Mouse (Mus musculus) olfactory bulb, adult 2 months (tissue): ENCODE results near the gene Ubr2.

Experiments used
- CTCF ChIP-seq: fragments of 200-500 bp; IDR thresholded peaks from 2 replicates; pipeline ENCODE4 v1.5.1; 2012; ENCODE audit warnings: low read depth, mild to moderate bottlenecking, low read length, moderate library complexity; ENCODE audit not compliant: insufficient read depth
- POLR2A ChIP-seq: fragments of 200-500 bp; IDR thresholded peaks from 2 replicates; pipeline ENCODE4 v1.6.1; 2012; ENCODE audit warnings: mild to moderate bottlenecking, low read depth, low read length, moderate library complexity; ENCODE audit not compliant: insufficient read depth

DNA sequence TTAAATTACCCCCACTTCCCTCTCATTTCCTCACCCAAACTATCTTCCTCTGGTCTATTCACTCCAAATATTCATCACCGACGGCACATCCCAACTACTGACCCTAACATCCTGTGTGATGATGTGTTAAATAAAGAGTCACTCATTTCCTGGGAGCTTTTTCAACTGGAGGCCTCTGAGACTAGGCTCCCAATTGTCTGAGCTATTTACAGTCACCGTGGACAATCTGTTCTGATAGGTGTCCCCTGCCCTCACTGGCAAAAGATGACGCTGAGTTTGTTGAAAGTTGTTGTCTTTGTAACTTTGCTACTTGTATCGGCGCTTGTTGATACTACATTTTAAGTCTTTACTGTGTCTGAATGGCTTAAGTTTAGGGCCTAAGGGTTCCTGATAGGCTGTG, 1.3 kb downstream of the Ubr2 start:
- TF ChIP-seq CTCF: no peak
- TF ChIP-seq POLR2A: no peak
